In genomic region chr17:31636942-31637811, GRCm38 (mm10) we compare ENCODE assay signal across 8 mouse cellular contexts. TPM values are rescaled to one million over a fixed set of nuclear protein-coding genes. Genes with fewer than 3 reads are reported as not detected.
A peak's percentile ranks its signal among the peaks of the same experiment; 100 is the strongest.
DNase-seq lines count a peak whose midpoint lies in the region; ATAC-seq lines count a peak whose summit lies in the region.

Cbs (minus strand) TSS chr17:31637238.

- ATAC-seq in hematopoietic stem cell, adult 5-6 weeks (replicated peaks in 1 of 2; ENCODE audit: insufficient read depth in 1 of 2, low FRiP score in 2 of 2, low TSS enrichment in 1 of 2, low read depth in 1 of 2, poor library complexity in 2 of 2, severe bottlenecking in 2 of 2), result peak; percentile 60 to 63; a peak in 3 of 4 replicates

- DNase-seq in MEL-GATA-1-ER (ENCODE audit: extremely low read depth, low read depth), result peak; percentile 63
- DNase-seq in cerebellum, adult 8-10 months, result peak; percentile 27
- DNase-seq in frontal cortex, adult 2 months (ENCODE audit: extremely low spot score in 1 of 2, low spot score in 1 of 2), result peak; percentile 34 to 54
- peak; percentile 74 to 83 for DNase-seq in layer of hippocampus, postnatal 10 days (ENCODE audit: low spot score in 2 of 2)
- DNase-seq in lung, postnatal 10 days, result peak; percentile 82
- peak; percentile 60 for DNase-seq in retina, embryonic 14.5 days (ENCODE audit: low spot score)
- DNase-seq in urinary bladder, postnatal 10 days (ENCODE audit: low spot score), result peak; percentile 42

RNA-seq across cellular contexts. Expression of gene Cbs, which starts in this region (rescaled TPM):
- 32.1 and 35.1 TPM in 2 replicates for polyA plus RNA-seq in frontal cortex, adult 2 months (2012; rRNA removed)
- total RNA-seq in hematopoietic stem cell, adult 5-6 weeks (2017), result 0.75 TPM in 1 of 2 replicates, not detected in the other
- total RNA-seq in layer of hippocampus, postnatal 10 days (2021), result 10 to 100 TPM; 66.4 to 78.1 TPM

Comparison
In these comparisons a context has a peak if more than half of its experiments do, and no peak if none do; other contexts are left out.
1. Peak in every context shown above with its lines: DNase-seq and ATAC-seq.
2. RNA of gene Cbs (total RNA-seq): 66.4 to 78.1 TPM in layer of hippocampus, postnatal 10 days; 0.75 TPM in hematopoietic stem cell, adult 5-6 weeks; every median in the first group is over 10 times any median in the second.
3. Peak in ATAC-seq in hematopoietic stem cell, adult 5-6 weeks; RNA of the gene not detected or under 1 TPM.
4. DNase-seq: peak in every context shown above with its lines; median percentile 82 in lung, postnatal 10 days; 78 in layer of hippocampus, postnatal 10 days; 63 in MEL-GATA-1-ER; 60 in retina, embryonic 14.5 days; 44 in frontal cortex, adult 2 months; 42 in urinary bladder, postnatal 10 days; 27 in cerebellum, adult 8-10 months.